Mouse (Mus musculus): ENCODE measurements around the gene Fam168a.

Gene Fam168a

GRCm38 (mm10) chr7:100851481-100852356, 145.3 kb downstream of the Fam168a start:
- in situ Hi-C loops (cut with MboI; ENCODE audit: low pct_unique_long_range_greater_than_20kb in 1 of 2, low sequenced_read_pairs in 2 of 2, unreplicated experiment in 1 of 2): no loop called here

- in situ Hi-C loops (cut with MboI; ENCODE audit: low pct_unique_long_range_greater_than_20kb in 1 of 2, low sequenced_read_pairs in 2 of 2, unreplicated experiment in 1 of 2): no loop called here
These were observed 147.0 kb downstream of the Fam168a start for GRCm38 (mm10) chr7:100853396-100853795.

GRCm38 (mm10) chr7:100854137-100854814, 147.8 kb downstream of the Fam168a start:
- in situ Hi-C loops (cut with MboI; ENCODE audit: low pct_unique_long_range_greater_than_20kb in 1 of 2, low sequenced_read_pairs in 2 of 2, unreplicated experiment in 1 of 2): no loop called here

GRCm38 (mm10) chr7:100854861-100855260, 148.4 kb downstream of the Fam168a start:
- in situ Hi-C loops (cut with MboI; ENCODE audit: low pct_unique_long_range_greater_than_20kb in 1 of 2, low sequenced_read_pairs in 2 of 2, unreplicated experiment in 1 of 2): no loop called here

- in situ Hi-C loops (cut with MboI; ENCODE audit: low pct_unique_long_range_greater_than_20kb in 1 of 2, low sequenced_read_pairs in 2 of 2, unreplicated experiment in 1 of 2): no loop called here
These were observed 148.9 kb downstream of the Fam168a start for GRCm38 (mm10) chr7:100855300-100855699.

- in situ Hi-C loops (cut with MboI; ENCODE audit: low pct_unique_long_range_greater_than_20kb in 1 of 2, low sequenced_read_pairs in 2 of 2, unreplicated experiment in 1 of 2): no loop called here
These were observed 149.5 kb downstream of the Fam168a start for GRCm38 (mm10) chr7:100855795-100856573.

GRCm38 (mm10) chr7:100860450-100860849, 154.0 kb downstream of the Fam168a start:
- in situ Hi-C loops (cut with MboI; ENCODE audit: low pct_unique_long_range_greater_than_20kb in 1 of 2, low sequenced_read_pairs in 2 of 2, unreplicated experiment in 1 of 2): no loop called here

GRCm38 (mm10) chr7:100861209-100861608, 154.8 kb downstream of the Fam168a start:
- in situ Hi-C loops (cut with MboI; ENCODE audit: low pct_unique_long_range_greater_than_20kb in 1 of 2, low sequenced_read_pairs in 2 of 2, unreplicated experiment in 1 of 2): no loop called here

GRCm38 (mm10) chr7:100862353-100862752, 155.9 kb downstream of the Fam168a start:
- in situ Hi-C loops (cut with MboI; ENCODE audit: low pct_unique_long_range_greater_than_20kb in 1 of 2, low sequenced_read_pairs in 2 of 2, unreplicated experiment in 1 of 2): no loop called here

- in situ Hi-C loops (cut with MboI; ENCODE audit: low pct_unique_long_range_greater_than_20kb in 1 of 2, low sequenced_read_pairs in 2 of 2, unreplicated experiment in 1 of 2): no loop called here
These were observed 156.6 kb downstream of the Fam168a start, which contains the start of gene Relt for GRCm38 (mm10) chr7:100862828-100863638. Gene Relt, minus strand, starts transcription at chr7:100863446.

GRCm38 (mm10) chr7:100866675-100867074, 160.2 kb downstream of the Fam168a start:
- in situ Hi-C loops (cut with MboI; ENCODE audit: low pct_unique_long_range_greater_than_20kb in 1 of 2, low sequenced_read_pairs in 2 of 2, unreplicated experiment in 1 of 2): no loop called here

GRCm38 (mm10) chr7:100867561-100867960, 161.1 kb downstream of the Fam168a start:
- in situ Hi-C loops (cut with MboI; ENCODE audit: low pct_unique_long_range_greater_than_20kb in 1 of 2, low sequenced_read_pairs in 2 of 2, unreplicated experiment in 1 of 2): no loop called here

- in situ Hi-C loops (cut with MboI; ENCODE audit: low pct_unique_long_range_greater_than_20kb in 1 of 2, low sequenced_read_pairs in 2 of 2, unreplicated experiment in 1 of 2): no loop called here
These were observed 162.1 kb downstream of the Fam168a start for GRCm38 (mm10) chr7:100868551-100868950.

GRCm38 (mm10) chr7:100869877-100870629, 163.6 kb downstream of the Fam168a start:
- in situ Hi-C loops (cut with MboI; ENCODE audit: low pct_unique_long_range_greater_than_20kb in 1 of 2, low sequenced_read_pairs in 2 of 2, unreplicated experiment in 1 of 2): no loop called here

- in situ Hi-C loops (cut with MboI; ENCODE audit: low pct_unique_long_range_greater_than_20kb in 1 of 2, low sequenced_read_pairs in 2 of 2, unreplicated experiment in 1 of 2): no loop called here
These were observed 164.9 kb downstream of the Fam168a start for GRCm38 (mm10) chr7:100871355-100871754.

- in situ Hi-C loops (cut with MboI; ENCODE audit: low pct_unique_long_range_greater_than_20kb in 1 of 2, low sequenced_read_pairs in 2 of 2, unreplicated experiment in 1 of 2): no loop called here
These were observed 165.5 kb downstream of the Fam168a start for GRCm38 (mm10) chr7:100871892-100872291.

- in situ Hi-C loops (cut with MboI; ENCODE audit: low pct_unique_long_range_greater_than_20kb in 1 of 2, low sequenced_read_pairs in 2 of 2, unreplicated experiment in 1 of 2): no loop called here
These were observed 166.8 kb downstream of the Fam168a start for GRCm38 (mm10) chr7:100873197-100873596.
